Mouse (Mus musculus) macrophage (primary cell): ENCODE data around the gene Large1. TPM values are rescaled to one million over a fixed set of nuclear protein-coding genes. Genes with fewer than 3 reads are reported as not detected.
"Not testable (repeated sequence)": the region's sequence is repeated elsewhere in the genome, so short reads cannot be mapped to it uniquely, and the experiment has no call there.

Experiments used
- H3K27ac ChIP-seq: fragments of 350-480 bp; formaldehyde crosslinking; 2 replicates; pipeline ENCODE4 v1.9.0; 2021
- H3K36me3 ChIP-seq: fragments of 350-480 bp; formaldehyde crosslinking; 2 replicates; pipeline ENCODE4 v1.9.0; 2021; ENCODE audit errors: inconsistent target
- H3K4me3 ChIP-seq: fragments of 350-480 bp; formaldehyde crosslinking; 2 replicates; pipeline ENCODE4 v1.9.0; 2021; ENCODE audit errors: inconsistent target
- H3K79me2 ChIP-seq: fragments of 350-480 bp; formaldehyde crosslinking; 2 replicates; pipeline ENCODE4 v1.9.0; 2021; ENCODE audit errors: inconsistent target
- WGBS: methylation state at CpG from one replicate; pipeline ENCODE4 v1.1.7; 2026; ENCODE audit warnings: inconsistent platforms; ENCODE audit not compliant: missing documents; 5-methylcytosine and 5-hydroxymethylcytosine counted together
- polyA plus RNA-seq: library from polyadenylated mRNA; stranded (reverse); fragments of 250-400 nt; gene quantifications from 3 replicates; pipeline ENCODE4 v1.2.4, GENCODE M21; 2018; ENCODE audit warnings: inconsistent platforms
- total RNA-seq, 78 experiments: library from RNA; depleted of rRNA; stranded (reverse); fragments of 250-400 nt; gene quantifications; 1 replicate in 9 of 78; 2 replicates in 24 of 78; 3 replicates in 43 of 78; 4 replicates in 2 of 78; pipeline ENCODE4 v1.2.4; 2018; ENCODE audit warnings: inconsistent platforms in 56 of 78

The Large1 gene
- 10 to 100 TPM; 27.6 to 95.2 (median 55.0) TPM for total RNA-seq (2018; cell fraction: chromatin; rRNA removed)
- total RNA-seq (2018; cell fraction: cytosol; rRNA removed), result 10 to 100 TPM in 15 of 26 experiments, 1 to 10 TPM in 11; 6.1 to 21.3 (median 11.4) TPM
- 10 to 100 TPM; 17.8 to 79.4 (median 34.3) TPM for total RNA-seq (2018; cell fraction: nucleus; rRNA removed)
- polyA plus RNA-seq, result 8.1 to 13.1 TPM (median 13.0 TPM) in 3 replicates

DNA sequence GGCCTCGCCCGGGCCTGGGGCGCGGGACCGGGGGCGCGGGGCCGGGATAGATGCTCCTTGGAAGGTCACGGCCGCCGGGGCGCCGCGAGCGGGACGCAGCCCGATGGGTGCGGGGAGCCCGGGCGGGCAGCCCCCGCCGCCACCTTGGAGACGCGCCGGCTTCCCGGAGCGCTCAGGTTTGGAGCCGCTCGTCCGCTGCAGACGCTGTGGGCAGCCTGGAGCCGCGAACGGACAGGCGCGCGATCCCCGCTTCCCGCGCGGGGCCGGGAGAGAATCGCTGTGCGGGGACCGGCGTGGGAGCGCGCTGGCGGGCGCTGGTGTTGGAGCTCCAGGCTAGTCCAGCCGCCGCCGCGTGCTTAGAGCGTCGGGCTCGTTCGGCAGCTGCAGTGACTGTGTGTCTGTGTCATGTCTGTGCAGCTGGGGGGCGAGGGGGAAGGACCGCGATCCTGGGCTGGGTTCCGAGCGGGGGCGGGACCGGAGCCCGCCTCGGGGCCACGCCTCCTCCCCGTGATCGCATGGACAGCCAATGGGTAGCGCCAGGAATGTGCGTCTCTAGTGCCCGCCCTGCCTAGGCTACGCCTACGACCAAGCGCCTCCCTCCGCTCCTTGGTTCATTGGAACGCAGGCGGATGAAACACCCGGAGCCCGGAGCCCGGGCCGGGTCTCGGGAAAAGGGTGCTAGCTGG, at the start of gene Large1:
TSS of gene Large1 (minus strand) at position 433 of the 686 bp plus-strand sequence.
- peak within 1 kb of the TSS; percentile 53 for H3K4me3 ChIP-seq
- no peaks in the 10 kb centered on the region for H3K36me3 ChIP-seq
- H3K79me2 ChIP-seq, result peaks cover 9% of the 10 kb centered on the region; the same call in 1 of the 2 replicates
- under 1% methylated on average over 82 of the region's 84 CpGs for WGBS
- H3K27ac ChIP-seq, result peak within 1 kb of the TSS; percentile 31; the same call in 1 of the 2 replicates

DNA sequence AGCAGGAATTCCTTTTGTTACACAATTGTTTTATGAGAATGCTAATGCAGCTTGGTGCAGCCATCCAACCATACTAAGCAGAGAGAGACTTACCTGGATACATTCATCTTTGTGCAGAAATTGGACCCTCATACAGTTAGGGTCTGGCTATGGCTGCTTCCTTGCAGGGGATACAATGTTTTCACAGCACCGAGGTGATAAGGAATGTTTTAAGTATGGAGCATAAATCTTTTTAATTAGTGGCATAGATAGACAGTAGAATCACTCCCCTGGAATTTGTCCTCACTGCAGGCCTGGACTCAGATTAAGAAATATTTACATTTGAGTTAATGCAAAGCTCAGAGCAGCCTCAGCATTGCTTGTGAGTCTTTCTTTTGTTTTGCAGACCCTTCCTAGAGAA, 47.0 kb upstream of the Large1 start:
- Histone ChIP-seq H3K27ac (no peak overlapping the region), H3K79me2 (no peaks in the 10 kb centered on the region), H3K36me3 (no peaks in the 10 kb centered on the region), H3K4me3 (no peak overlapping the region)
- whole genome bisulfite sequencing, result 64% methylated on average over 1 of the region's 1 CpGs

- not testable (repeated sequence) for H3K36me3 ChIP-seq, H3K4me3 ChIP-seq, H3K79me2 ChIP-seq, H3K27ac ChIP-seq
- WGBS, result 94% methylated on average over 6 of the region's 6 CpGs
Measured at GRCm38 (mm10) chr8:73373001-73373400, 19.7 kb upstream of the Large1 start.

GRCm38 (mm10) chr8:73355979-73356378, 2.6 kb upstream of the Large1 start:
- no peak overlapping the region for H3K4me3 ChIP-seq
- H3K27ac ChIP-seq, result no peak overlapping the region
- 30% methylated on average over 2 of the region's 2 CpGs for WGBS
- H3K79me2 ChIP-seq, result no peaks in the 10 kb centered on the region; the same call in 1 of the 2 replicates
- no peaks in the 10 kb centered on the region for H3K36me3 ChIP-seq

- peak overlapping the region; percentile 31; the same call in 1 of the 2 replicates for H3K27ac ChIP-seq
- WGBS, result 3% methylated on average over 25 of the region's 25 CpGs
- peak overlapping the region; percentile 53 for H3K4me3 ChIP-seq
Measured at GRCm38 (mm10) chr8:73354201-73354881, 1.0 kb upstream of the Large1 start.

GRCm38 (mm10) chr8:73353794-73354179, 447 bp upstream of the Large1 start:
- H3K36me3 ChIP-seq, result no peaks in the 10 kb centered on the region
- H3K4me3 ChIP-seq, result peak overlapping the region; percentile 53
- 0% methylated on average over 16 of the region's 16 CpGs for WGBS
- peaks cover 9% of the 10 kb centered on the region; the same call in 1 of the 2 replicates for H3K79me2 ChIP-seq
- peak overlapping the region; percentile 31; the same call in 1 of the 2 replicates for H3K27ac ChIP-seq

More at GRCm38 (mm10) chr8:73354201-73354881, 1.0 kb upstream of the Large1 start:
- peaks cover 4% of the 10 kb centered on the region; the same call in 1 of the 2 replicates for H3K79me2 ChIP-seq
- no peaks in the 10 kb centered on the region for H3K36me3 ChIP-seq

DNA sequence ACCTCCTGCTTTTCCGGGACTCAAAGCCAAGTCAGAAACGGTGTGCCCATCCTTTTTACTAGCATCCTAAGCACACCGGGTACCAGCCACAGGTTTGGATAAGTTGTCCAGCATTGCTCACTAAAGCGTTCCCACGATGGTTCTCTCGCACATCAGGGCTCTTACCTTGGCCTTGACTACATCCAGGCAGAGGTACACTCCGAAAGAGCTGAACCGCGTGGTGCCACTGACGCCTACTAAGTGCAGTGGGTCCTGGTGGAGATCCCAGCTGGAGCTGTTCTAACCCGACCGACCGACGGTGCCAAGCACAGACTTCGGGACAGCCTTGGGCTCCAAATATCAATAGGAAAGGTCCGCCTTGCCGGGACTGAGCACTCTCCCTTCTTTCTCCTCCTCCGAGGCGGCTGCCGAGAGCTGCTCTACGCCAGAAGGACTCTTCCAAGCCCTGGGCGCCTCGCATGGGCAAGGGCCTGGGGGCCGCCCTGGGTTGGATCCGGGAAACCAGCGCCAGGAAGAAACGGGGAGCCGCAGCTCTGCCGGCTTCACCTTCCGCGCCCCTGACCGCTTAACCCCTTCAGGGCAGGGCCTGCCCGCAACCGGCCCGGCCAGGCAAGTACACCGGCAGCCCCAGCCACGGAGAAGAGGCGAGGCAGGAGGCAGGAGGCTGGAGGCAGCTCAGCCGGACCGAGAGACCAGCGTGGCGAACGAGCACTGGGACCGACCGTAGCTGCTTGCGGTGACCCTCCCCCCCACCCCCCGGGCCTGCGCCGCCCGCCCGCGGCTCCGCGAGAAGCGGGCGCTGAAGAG, 836 bp downstream of the Large1 start:
- H3K27ac ChIP-seq, result no peak overlapping the region
- H3K79me2 ChIP-seq, result peaks cover 9% of the 10 kb centered on the region; the same call in 1 of the 2 replicates
- peak overlapping the region; percentile 30 for H3K4me3 ChIP-seq
- H3K36me3 ChIP-seq, result no peaks in the 10 kb centered on the region
- 4% methylated on average over 53 of the region's 56 CpGs for WGBS

GRCm38 (mm10) chr8:73350366-73350765, 3.0 kb downstream of the Large1 start:
- no peak overlapping the region for H3K4me3 ChIP-seq

GRCm38 (mm10) chr8:73342761-73343395, 10.5 kb downstream of the Large1 start:
- Histone ChIP-seq H3K79me2 (no peaks in the 10 kb centered on the region), H3K36me3 (no peaks in the 10 kb centered on the region), H3K4me3 (no peak overlapping the region), H3K27ac (no peak overlapping the region)
- 95% methylated on average over 3 of the region's 3 CpGs for WGBS

More at GRCm38 (mm10) chr8:73350366-73350765, 3.0 kb downstream of the Large1 start:
- peaks cover 9% of the 10 kb centered on the region; the same call in 1 of the 2 replicates for H3K79me2 ChIP-seq
- H3K36me3 ChIP-seq, result no peaks in the 10 kb centered on the region
- WGBS, result 23% methylated on average over 2 of the region's 2 CpGs
- H3K27ac ChIP-seq, result no peak overlapping the region

DNA sequence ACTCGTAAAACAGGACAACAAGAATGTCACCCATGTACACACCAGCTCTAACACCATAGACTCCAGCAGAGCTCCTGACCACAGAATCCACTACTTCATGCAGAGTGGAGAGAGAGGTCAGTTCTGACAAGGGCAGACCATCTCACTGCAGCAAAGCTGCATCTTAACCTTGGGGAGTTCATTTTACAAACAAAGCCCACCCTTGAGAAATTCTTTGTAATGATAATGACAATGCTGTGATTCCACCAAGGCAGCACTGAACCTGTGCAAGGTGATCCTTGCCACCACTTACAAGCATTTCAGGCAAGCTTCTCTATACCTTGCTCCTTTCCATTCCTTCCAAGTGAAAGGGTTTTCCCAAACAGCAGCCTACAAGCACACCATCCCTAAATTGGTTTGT, 16.5 kb downstream of the Large1 start:
- 67% methylated on average over 1 of the region's 1 CpGs for WGBS
- Histone ChIP-seq H3K27ac (no peak overlapping the region), H3K36me3 (no peaks in the 10 kb centered on the region), H3K4me3 (no peak overlapping the region), H3K79me2 (no peaks in the 10 kb centered on the region)

GRCm38 (mm10) chr8:73329131-73329530, 24.2 kb downstream of the Large1 start:
- no peak overlapping the region for H3K4me3 ChIP-seq
- H3K79me2 ChIP-seq, result no peaks in the 10 kb centered on the region
- H3K36me3 ChIP-seq, result no peaks in the 10 kb centered on the region
- no peak overlapping the region for H3K27ac ChIP-seq
- WGBS, result 87% methylated on average over 5 of the region's 5 CpGs

- Histone ChIP-seq H3K27ac (no peak overlapping the region), H3K79me2 (no peaks in the 10 kb centered on the region), H3K36me3 (no peaks in the 10 kb centered on the region), H3K4me3 (no peak overlapping the region)
- WGBS, result 82% methylated on average over 3 of the region's 3 CpGs
Measured at GRCm38 (mm10) chr8:73328056-73328455, 25.3 kb downstream of the Large1 start.

GRCm38 (mm10) chr8:73324667-73325066, 28.7 kb downstream of the Large1 start:
- H3K79me2 ChIP-seq, result no peaks in the 10 kb centered on the region
- WGBS, result 80% methylated on average over 4 of the region's 4 CpGs

GRCm38 (mm10) chr8:73323591-73323990, 29.7 kb downstream of the Large1 start:
- 84% methylated on average over 1 of the region's 1 CpGs for WGBS

More at GRCm38 (mm10) chr8:73324667-73325066, 28.7 kb downstream of the Large1 start:
- Histone ChIP-seq H3K36me3 (no peaks in the 10 kb centered on the region), H3K27ac (no peak overlapping the region), H3K4me3 (no peak overlapping the region)

More at GRCm38 (mm10) chr8:73323591-73323990, 29.7 kb downstream of the Large1 start:
- H3K4me3 ChIP-seq, result no peak overlapping the region
- H3K79me2 ChIP-seq, result no peaks in the 10 kb centered on the region
- H3K36me3 ChIP-seq, result no peaks in the 10 kb centered on the region
- no peak overlapping the region for H3K27ac ChIP-seq
